Mouse (Mus musculus) hindbrain, embryonic 14.5 days (tissue): ENCODE results near the gene Zfp672. TPM values are rescaled to one million over a fixed set of nuclear protein-coding genes. Genes with fewer than 3 reads are reported as not detected.

Experiments
- ATAC-seq: fragments of 200-750 bp; cut with Nextera tagmentation; 2 replicates; pipeline ENCODE4 v1.8.0; 2017; ENCODE audit warnings: moderate number of reproducible peaks, mild to moderate bottlenecking, moderate TSS enrichment, moderate library complexity; ENCODE audit not compliant: low FRiP score
- DNase-seq: peaks from one replicate; pipeline ENCODE4 v3.0.0-alpha.2; 2015; ENCODE audit warnings: low spot score
- H3K27ac ChIP-seq: fragments of 300-500 bp; sonication (generic); 2 replicates; pipeline ENCODE4 v1.5.1; 2014; ENCODE audit warnings: mild to moderate bottlenecking, moderate library complexity
- H3K27me3 ChIP-seq: fragments of 300-500 bp; sonication (generic); 2 replicates; pipeline ENCODE4 v1.6.1; 2014; ENCODE audit warnings: mild to moderate bottlenecking, low read length, mixed read lengths; ENCODE audit not compliant: control insufficient read depth, insufficient read depth
- H3K36me3 ChIP-seq: fragments of 300-500 bp; sonication (generic); replicated peaks from 2 replicates; pipeline ENCODE4 v1.6.1; 2014; ENCODE audit not compliant: control insufficient read depth, insufficient read depth
- H3K4me1 ChIP-seq: fragments of 300-500 bp; sonication (generic); replicated peaks from 2 replicates; pipeline ENCODE4 v1.6.1; 2014; ENCODE audit warnings: antibody characterized with exemption, low read length, mixed read lengths; ENCODE audit not compliant: control insufficient read depth, insufficient read depth
- H3K4me2 ChIP-seq: fragments of 300-500 bp; sonication (generic); replicated peaks from 2 replicates; pipeline ENCODE4 v1.6.1; 2014; ENCODE audit warnings: mild to moderate bottlenecking, moderate library complexity
- H3K4me3 ChIP-seq: fragments of 300-500 bp; sonication (generic); replicated peaks from 2 replicates; pipeline ENCODE4 v1.5.1; 2014; ENCODE audit warnings: mild to moderate bottlenecking, low read length
- H3K9ac ChIP-seq: fragments of 300-500 bp; sonication (generic); 2 replicates; pipeline ENCODE4 v1.6.1; 2014
- H3K9me3 ChIP-seq: fragments of 300-500 bp; sonication (generic); 2 replicates; pipeline ENCODE4 v1.6.1; 2016; ENCODE audit warnings: low read length; ENCODE audit not compliant: control insufficient read depth
- WGBS: fragments of 180-500 bp; shearing (Covaris S2); extraction: QIAGEN DNeasy Blood & Tissue Kit; methylation state at CpG from one replicate; pipeline ENCODE4 v1.1.7; 2014; 5-methylcytosine and 5-hydroxymethylcytosine counted together
- polyA plus RNA-seq: library from polyadenylated mRNA; unstranded; fragments of >200 nt; fragmentation: Nextera tagmentation; extraction: Ambion mirVana; gene quantifications from 2 replicates; pipeline ENCODE4 v1.2.1, GENCODE M21; 2014

Zfp672 gene
- polyA plus RNA-seq, 1 experiment from 2014 or later, result 38.3 TPM

DNA sequence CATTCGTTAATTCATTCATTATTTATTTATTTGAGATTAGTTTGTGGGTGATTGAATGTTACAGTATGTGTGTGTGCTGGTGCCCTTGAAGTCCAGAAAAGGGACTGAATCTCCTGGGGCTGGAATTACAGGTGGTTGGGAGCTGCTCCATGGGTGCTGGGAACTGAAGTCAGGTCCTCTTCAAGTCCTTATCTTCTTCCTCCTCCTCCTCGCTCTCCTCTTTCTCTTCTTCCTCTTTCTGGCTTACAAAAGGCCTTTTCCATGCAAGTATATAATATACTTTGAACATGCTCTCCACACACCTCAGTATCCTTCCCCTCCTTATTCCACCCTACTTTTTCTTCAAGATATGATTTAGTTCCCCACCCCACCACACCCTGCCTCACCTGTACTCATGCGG is 26.9 kb upstream of the Zfp672 start:
- H3K4me2 ChIP-seq, result no peak overlapping the region
- 96% methylated on average over 3 of the region's 3 CpGs for WGBS
- H3K27me3 ChIP-seq, result no peaks in the 10 kb centered on the region
- H3K36me3 ChIP-seq, result no peaks in the 10 kb centered on the region
- no peak overlapping the region for H3K27ac ChIP-seq
- H3K4me1 ChIP-seq, result no peaks in the 10 kb centered on the region
- H3K9ac ChIP-seq, result no peak overlapping the region
- H3K4me3 ChIP-seq, result no peak overlapping the region
- DNase-seq, result no peak
- ATAC-seq, result no peak
- H3K9me3 ChIP-seq, result no peaks in the 10 kb centered on the region

DNA sequence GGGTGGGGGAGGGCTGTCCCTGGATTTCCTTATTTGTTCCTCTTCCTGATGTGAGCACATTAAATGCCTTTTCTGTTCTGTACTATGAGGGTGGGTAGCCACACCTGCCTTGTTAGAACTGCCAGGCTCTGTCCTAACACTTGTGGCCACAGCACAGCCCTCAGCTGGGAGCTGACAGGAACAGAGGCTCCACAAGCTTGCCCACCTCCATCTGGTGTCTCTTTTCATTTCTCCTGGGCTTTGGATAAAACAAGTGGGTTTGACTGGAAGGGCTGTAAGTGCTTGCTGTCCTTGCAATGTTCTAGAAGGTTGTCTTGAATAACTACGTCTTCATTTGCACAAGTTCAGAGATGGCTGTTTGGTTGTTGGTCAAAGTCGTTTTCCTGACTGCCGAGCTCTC is 24.8 kb upstream of the Zfp672 start:
- H3K9me3 ChIP-seq, result no peaks in the 10 kb centered on the region
- H3K4me2 ChIP-seq, result no peak overlapping the region
- ATAC-seq (no peak), DNase-seq (no peak)
- no peaks in the 10 kb centered on the region for H3K36me3 ChIP-seq
- H3K27me3 ChIP-seq, result no peaks in the 10 kb centered on the region
- H3K4me1 ChIP-seq, result no peaks in the 10 kb centered on the region
- H3K9ac ChIP-seq, result no peak overlapping the region
- WGBS, result 83% methylated on average over 3 of the region's 3 CpGs
- no peak overlapping the region for H3K4me3 ChIP-seq
- H3K27ac ChIP-seq, result no peak overlapping the region

GRCm38 (mm10) chr11:58354476-58354875 is 24.3 kb upstream of the Zfp672 start:
- H3K4me2 ChIP-seq, result no peak overlapping the region
- H3K27ac ChIP-seq, result no peak overlapping the region
- no peaks in the 10 kb centered on the region for H3K36me3 ChIP-seq
- no peak overlapping the region for H3K9ac ChIP-seq
- no peaks in the 10 kb centered on the region for H3K27me3 ChIP-seq
- no peaks in the 10 kb centered on the region for H3K4me1 ChIP-seq
- H3K9me3 ChIP-seq, result no peaks in the 10 kb centered on the region
- no peak overlapping the region for H3K4me3 ChIP-seq
- WGBS, result 82% methylated on average over 10 of the region's 10 CpGs
- ATAC-seq (no peak), DNase-seq (no peak)

- H3K4me1 ChIP-seq, result no peaks in the 10 kb centered on the region
- no peak for ATAC-seq
- WGBS, result 82% methylated on average over 3 of the region's 3 CpGs
- H3K4me2 ChIP-seq, result no peak overlapping the region
- no peaks in the 10 kb centered on the region for H3K27me3 ChIP-seq
- no peaks in the 10 kb centered on the region for H3K36me3 ChIP-seq
- no peak overlapping the region for H3K4me3 ChIP-seq
- H3K9me3 ChIP-seq, result no peaks in the 10 kb centered on the region
- no peak for DNase-seq
- H3K9ac ChIP-seq, result no peak overlapping the region
- no peak overlapping the region for H3K27ac ChIP-seq
Observed at GRCm38 (mm10) chr11:58353709-58354108, 23.6 kb upstream of the Zfp672 start.

- Histone ChIP-seq H3K9ac (no peak overlapping the region), H3K9me3 (no peaks in the 10 kb centered on the region), H3K4me1 (no peaks in the 10 kb centered on the region), H3K27me3 (no peaks in the 10 kb centered on the region), H3K36me3 (peaks cover 6% of the 10 kb centered on the region), H3K4me3 (no peak overlapping the region), H3K4me2 (no peak overlapping the region), H3K27ac (no peak overlapping the region)
- no peak for ATAC-seq
- DNase-seq, result no peak
- WGBS, result 71% methylated on average over 7 of the region's 7 CpGs
Observed at GRCm38 (mm10) chr11:58352681-58353548, 22.8 kb upstream of the Zfp672 start.

DNA sequence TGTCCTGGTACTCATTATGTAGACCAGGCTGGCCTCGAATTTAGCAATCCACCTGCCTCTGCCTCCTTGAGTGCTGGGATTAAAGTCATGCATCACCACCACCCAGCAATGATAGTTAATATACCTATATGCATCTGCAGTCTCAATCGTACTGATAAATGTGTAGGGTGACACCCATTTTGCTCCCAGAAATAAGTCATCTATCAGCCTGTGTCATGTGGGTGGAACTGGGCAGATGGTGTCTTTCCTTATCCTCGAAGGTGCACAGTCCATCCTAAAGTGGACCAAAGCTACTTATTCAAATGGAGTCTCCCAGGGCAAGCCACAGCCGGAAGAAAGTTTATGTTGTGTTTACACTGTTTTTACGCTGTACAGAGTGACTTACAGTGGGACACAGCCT is 21.0 kb upstream of the Zfp672 start:
- 87% methylated on average over 5 of the region's 5 CpGs for WGBS
- Histone ChIP-seq H3K36me3 (peaks cover 22% of the 10 kb centered on the region), H3K9me3 (no peaks in the 10 kb centered on the region), H3K27me3 (no peaks in the 10 kb centered on the region), H3K4me2 (no peak overlapping the region), H3K27ac (no peak overlapping the region), H3K9ac (no peak overlapping the region), H3K4me1 (no peaks in the 10 kb centered on the region), H3K4me3 (no peak overlapping the region)
- no peak for DNase-seq
- ATAC-seq, result no peak

- 73% methylated on average over 4 of the region's 4 CpGs for WGBS
- Histone ChIP-seq H3K36me3 (peaks cover 28% of the 10 kb centered on the region), H3K9ac (no peak overlapping the region), H3K9me3 (no peaks in the 10 kb centered on the region), H3K27me3 (no peaks in the 10 kb centered on the region), H3K4me3 (no peak overlapping the region), H3K4me2 (no peak overlapping the region), H3K27ac (no peak overlapping the region), H3K4me1 (no peaks in the 10 kb centered on the region)
- ATAC-seq (no peak), DNase-seq (no peak)
Observed at GRCm38 (mm10) chr11:58350628-58351027, 20.5 kb upstream of the Zfp672 start.

GRCm38 (mm10) chr11:58346745-58347144 is 16.6 kb upstream of the Zfp672 start:
- ATAC-seq, result no peak
- no peak overlapping the region for H3K27ac ChIP-seq
- DNase-seq, result no peak
- 98% methylated on average over 4 of the region's 4 CpGs for WGBS
- H3K4me2 ChIP-seq, result no peak overlapping the region
- no peaks in the 10 kb centered on the region for H3K9me3 ChIP-seq
- no peak overlapping the region for H3K9ac ChIP-seq
- no peaks in the 10 kb centered on the region for H3K4me1 ChIP-seq
- no peak overlapping the region for H3K4me3 ChIP-seq
- no peaks in the 10 kb centered on the region for H3K27me3 ChIP-seq
- peaks cover 60% of the 10 kb centered on the region for H3K36me3 ChIP-seq

GRCm38 (mm10) chr11:58334746-58335145 is 4.6 kb upstream of the Zfp672 start:
- no peak for DNase-seq
- Histone ChIP-seq H3K9ac (no peak overlapping the region), H3K4me3 (no peak overlapping the region), H3K9me3 (no peaks in the 10 kb centered on the region), H3K4me2 (no peak overlapping the region), H3K27ac (no peak overlapping the region), H3K36me3 (peaks cover 62% of the 10 kb centered on the region), H3K27me3 (no peaks in the 10 kb centered on the region), H3K4me1 (peaks cover 22% of the 10 kb centered on the region)
- ATAC-seq, result no peak
- WGBS, result 77% methylated on average over 3 of the region's 3 CpGs
